Mouse (Mus musculus) kidney, adult 2 months (tissue): ENCODE measurements at regions not wholly inside any gene's neighbourhood (a gene's known extent, or its start where the extent isn't known, plus 50 kb on each side); places are given as distances from the start of the nearest gene placed in this dataset.

Experiments used
- CTCF ChIP-seq: fragments of 200-500 bp; conservative IDR thresholded peaks from 2 replicates; pipeline ENCODE4 v1.5.1; 2011; ENCODE audit warnings: low read depth, mild to moderate bottlenecking, control low read depth, low read length, moderate library complexity, mixed read lengths; ENCODE audit not compliant: insufficient read depth, insufficient read length
- POLR2A ChIP-seq: fragments of 200-500 bp; IDR thresholded peaks from one replicate; pipeline ENCODE4 v1.6.1; 2011; ENCODE audit warnings: low read depth, low read length, control low read depth

DNA sequence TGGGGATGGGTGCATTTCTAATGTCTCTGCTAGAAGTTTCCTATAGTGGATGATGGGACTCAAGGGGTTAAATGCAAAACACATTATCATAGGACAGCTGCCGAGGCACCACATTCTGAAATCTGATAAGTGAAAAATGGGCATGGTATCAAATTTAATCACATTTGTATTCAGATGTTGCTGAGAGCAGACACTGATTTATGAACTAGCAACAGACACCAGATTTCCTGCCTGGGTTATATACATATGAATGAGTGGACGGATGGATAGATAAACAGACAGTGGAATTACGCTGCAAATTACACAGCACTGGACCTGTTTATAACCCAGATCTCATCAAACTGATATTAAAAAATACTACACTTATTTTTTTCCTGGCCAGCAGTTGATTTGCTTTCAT, 166.2 kb downstream of the Cmpk2 start:
- TF ChIP-seq CTCF, result no peak
- no peak for TF ChIP-seq POLR2A
